In genomic region chr17:46838396-46838920, GRCm38 (mm10) we compare ENCODE assay signal across 24 mouse cellular contexts. TPM values are rescaled to one million over a fixed set of nuclear protein-coding genes. Genes with fewer than 3 reads are reported as not detected.
DNase-seq lines count a peak whose midpoint lies in the region; ATAC-seq and TF ChIP-seq lines count a peak whose summit lies in the region.
"Had no signal": no experiment of that assay in that cellular context is flagged by ENCODE, and none has a peak within 500 bp of the region (broad histone marks: within the 10 kb centered on the region; RNA-seq: fewer than 3 reads in every experiment).

No protein-coding gene starts in this region.

- H3K36me3 ChIP-seq in liver, embryonic 13.5 days: 0 out of 2 replicates have a peak, but pooled peaks cover 4% of the 10 kb centered on the region
- peaks cover 3% of the 10 kb centered on the region; the same call in 1 of the 2 replicates for H3K36me3 ChIP-seq in liver, embryonic 11.5 days (ENCODE audit: control insufficient read depth, insufficient read depth, low read length)
- H3K36me3 ChIP-seq in MEL (ENCODE audit: control insufficient read depth in 1 of 2, insufficient read depth in 2 of 2, low read length in 2 of 2): peaks cover 0 to 6% of the 10 kb centered on the region in 2 experiments; a peak in 2 of 4 replicates
- no peaks in the 10 kb centered on the region; the same call in none of the 2 replicates for H3K36me3 ChIP-seq in splenic B cell, adult 2 months (ENCODE audit: control insufficient read depth, insufficient read depth, low read length, poor library complexity, severe bottlenecking)
- H3K36me3 ChIP-seq: hindbrain, embryonic 10.5 days had no signal

- no peak overlapping the region for H3K4me3 ChIP-seq in liver, embryonic 13.5 days (replicated peaks)
- H3K4me3 ChIP-seq in liver, embryonic 11.5 days (ENCODE audit: low read depth, low read length): no peak overlapping the region
- H3K4me3 ChIP-seq in MEL (ENCODE audit: control insufficient read depth in 1 of 2, insufficient read depth in 1 of 2, low read depth in 2 of 2, low read length in 2 of 2): no peak overlapping the region
- H3K4me3 ChIP-seq: forebrain, embryonic 13.5 days; hindbrain, embryonic 10.5 days had no signal

- H3K27ac ChIP-seq in liver, embryonic 13.5 days: no peak overlapping the region
- no peak overlapping the region for H3K27ac ChIP-seq in liver, embryonic 11.5 days (ENCODE audit: low read depth, low read length)
- H3K27ac ChIP-seq in MEL (ENCODE audit: control insufficient read depth, low read depth, low read length): no peak overlapping the region
- H3K27ac ChIP-seq: forebrain, embryonic 13.5 days; hindbrain, embryonic 10.5 days had no signal

- H3K79me2 ChIP-seq in MEL (ENCODE audit: control insufficient read depth, insufficient read depth, low read length, poor library complexity): no peaks in the 10 kb centered on the region

- H3K4me2 ChIP-seq in liver, embryonic 13.5 days: no peak overlapping the region
- H3K4me2 ChIP-seq in liver, embryonic 11.5 days: no peak overlapping the region
- H3K4me2 ChIP-seq: forebrain, embryonic 13.5 days had no signal

- no peak for DNase-seq in liver, embryonic 13.5 days
- no peak for DNase-seq in liver, embryonic 11.5 days (ENCODE audit: low spot score)
- peak; percentile 23 to 24 for DNase-seq in B cell, adult 2 months
- DNase-seq in MEL (ENCODE audit: low read depth, low spot score): peak; percentile 51
- DNase-seq in splenic B cell, adult 2 months (ENCODE audit: low read depth, low spot score): peak; percentile 43
- DNase-seq in heart, adult 18-20 months: no peak
- DNase-seq: adrenal gland, postnatal 14 days; cerebellum, adult 11 months; cerebellum, postnatal 14 days; gastrocnemius, postnatal 10 days; heart, postnatal 14 days; kidney, adult 8-10 months; kidney, postnatal 4 days; left cerebral cortex, postnatal 4 days; lung, adult 18-20 months; lung, postnatal 4 days; right cerebral cortex, postnatal 25 days; thymus, adult 2 months; thymus, postnatal 4 days had no signal

- peak; percentile 20 to 25; a peak in 1 of 4 replicates for TF ChIP-seq EP300 in MEL (IDR thresholded peaks at IDR 0.05; ENCODE audit: low read depth in 1 of 2, low read length in 2 of 2)

- no peak for TF ChIP-seq CTCF in MEL (IDR thresholded peaks at IDR 0.05 in 2 of 3, conservative IDR thresholded peaks at IDR 0.05 in 1 of 3; ENCODE audit: control insufficient read depth in 1 of 3, insufficient read depth in 1 of 3, low read depth in 2 of 3, low read length in 3 of 3, poor library complexity in 1 of 3, severe bottlenecking in 1 of 3)

- no peaks in the 10 kb centered on the region for H3K9me3 ChIP-seq in liver, embryonic 13.5 days (replicated peaks)
- H3K9me3 ChIP-seq in liver, embryonic 11.5 days (ENCODE audit: control insufficient read depth, low read length): no peaks in the 10 kb centered on the region
- no peaks in the 10 kb centered on the region for H3K9me3 ChIP-seq in MEL (replicated peaks; ENCODE audit: insufficient read depth, low read length)
- H3K9me3 ChIP-seq: forebrain, embryonic 13.5 days; hindbrain, embryonic 10.5 days had no signal

- ATAC-seq in liver, embryonic 13.5 days (ENCODE audit: low read depth): peak; percentile 68
- no peak for ATAC-seq in liver, embryonic 11.5 days (replicated peaks; ENCODE audit: low FRiP score)
- ATAC-seq: forebrain, embryonic 13.5 days; hindbrain, embryonic 16.5 days; lung, postnatal 0 days; midbrain, embryonic 16.5 days had no signal

- 61% methylated on average over 7 of the region's 7 CpGs for WGBS in liver, embryonic 13.5 days (ENCODE audit: insufficient replicate concordance)
- 79% methylated on average over 7 of the region's 7 CpGs for WGBS in liver, embryonic 11.5 days

- TF ChIP-seq POLR2A in MEL (IDR thresholded peaks at IDR 0.05; ENCODE audit: control insufficient read depth in 1 of 2, insufficient read depth in 1 of 2, low read depth in 1 of 2, low read length in 2 of 2, poor library complexity in 1 of 2): no peak

- H3K27me3 ChIP-seq in liver, embryonic 13.5 days: no peaks in the 10 kb centered on the region
- H3K27me3 ChIP-seq in liver, embryonic 11.5 days (replicated peaks; ENCODE audit: control insufficient read depth, insufficient read depth, low read length): no peaks in the 10 kb centered on the region
- no peaks in the 10 kb centered on the region for H3K27me3 ChIP-seq in MEL (ENCODE audit: control insufficient read depth in 1 of 2, insufficient read depth in 2 of 2, low read length in 2 of 2)
- no peaks in the 10 kb centered on the region for H3K27me3 ChIP-seq in splenic B cell, adult 2 months (ENCODE audit: control insufficient read depth, insufficient read depth, low read length, poor library complexity, severe bottlenecking)
- H3K27me3 ChIP-seq: forebrain, embryonic 13.5 days had no signal

- peaks cover 27% of the 10 kb centered on the region for H3K4me1 ChIP-seq in liver, embryonic 13.5 days (replicated peaks)
- H3K4me1 ChIP-seq in liver, embryonic 11.5 days (replicated peaks; ENCODE audit: control insufficient read depth, insufficient read depth, low read length): peaks cover 6% of the 10 kb centered on the region; the same call in 1 of the 2 replicates
- peaks cover 0 to 8% of the 10 kb centered on the region in 2 experiments; a peak in 2 of 4 replicates for H3K4me1 ChIP-seq in MEL (ENCODE audit: control insufficient read depth in 1 of 2, insufficient read depth in 2 of 2, low read length in 2 of 2)

- 0 out of 2 replicates have a peak overlapping the region, but pooled peaks have one; percentile 15 for H3K9ac ChIP-seq in liver, embryonic 13.5 days
- no peak overlapping the region for H3K9ac ChIP-seq in liver, embryonic 11.5 days (ENCODE audit: low read depth, low read length)
- H3K9ac ChIP-seq in MEL (ENCODE audit: control insufficient read depth, low read depth, low read length, poor library complexity, severe bottlenecking): no peak overlapping the region
- H3K9ac ChIP-seq: forebrain, embryonic 13.5 days had no signal

- TF ChIP-seq RAD21 in MEL (IDR thresholded peaks at IDR 0.05; ENCODE audit: low read depth, low read length): no peak

TF ChIP-seq in MEL, 35 proteins besides CTCF, POLR2A, EP300 and RAD21:
- TF ChIP-seq KAT2A (conservative IDR thresholded peaks at IDR 0.05; ENCODE audit: low read depth, low read length) (no peak), ZMIZ1 (IDR thresholded peaks at IDR 0.05; ENCODE audit: low read depth, low read length) (no peak), CHD1 (IDR thresholded peaks at IDR 0.05; ENCODE audit: low read depth, low read length) (no peak), TCF12 (IDR thresholded peaks at IDR 0.05; ENCODE audit: low read depth, low read length) (no peak), HCFC1 (IDR thresholded peaks at IDR 0.05; ENCODE audit: low read depth, low read length) (no peak), SMC3 (IDR thresholded peaks at IDR 0.05; ENCODE audit: low read depth, low read length) (no peak), UBTF (IDR thresholded peaks at IDR 0.05; ENCODE audit: borderline replicate concordance, insufficient read depth, low read depth, low read length) (no peak), MXI1 (IDR thresholded peaks at IDR 0.05; ENCODE audit: low read depth, low read length) (no peak)

RNA-seq across cellular contexts. Expression of gene Bicral, which starts 19.8 kb away (rescaled TPM):
- polyA plus RNA-seq in liver, embryonic 13.5 days (2015; fragmentation: Nextera tagmentation; extraction: Ambion mirVana): 2.6 and 3.6 TPM in 2 replicates
- 6.3 and 7.4 TPM in 2 replicates for polyA plus RNA-seq in liver, embryonic 11.5 days (2014; fragmentation: Nextera tagmentation; extraction: Ambion mirVana)
- 3.7 and 5.8 TPM in 2 replicates for total RNA-seq in MEL (2012; rRNA removed)
- polyA plus RNA-seq in MEL (2012; ENCODE audit: insufficient read depth in 1 of 2, insufficient read length in 2 of 2, low read depth in 1 of 2, low replicate concordance in 2 of 2, missing spikeins in 1 of 2): 1 to 10 TPM in 1 of 2 experiments, not detected in 1; 6.9 TPM
- 10 to 100 TPM in 1 of 2 experiments, 1 to 10 TPM in 1; 7.5 to 13.0 TPM for total RNA-seq in heart, adult 18-20 months (2021)

RNA-seq across cellular contexts. Expression of gene Tbcc, which starts 52.0 kb away (rescaled TPM):
- 22.4 and 24.9 TPM in 2 replicates for polyA plus RNA-seq in liver, embryonic 13.5 days (2015; fragmentation: Nextera tagmentation; extraction: Ambion mirVana)
- 43.5 and 43.7 TPM in 2 replicates for polyA plus RNA-seq in liver, embryonic 11.5 days (2014; fragmentation: Nextera tagmentation; extraction: Ambion mirVana)
- total RNA-seq in MEL (2012; rRNA removed): 23.6 and 31.8 TPM in 2 replicates
- polyA plus RNA-seq in MEL (2012; ENCODE audit: insufficient read depth in 1 of 2, insufficient read length in 2 of 2, low read depth in 1 of 2, low replicate concordance in 2 of 2, missing spikeins in 1 of 2): 10 to 100 TPM in 1 of 2 experiments, not detected in 1; 19.3 TPM
- total RNA-seq in heart, adult 18-20 months (2021): 10 to 100 TPM; 16.0 to 16.6 TPM

RNA-seq across cellular contexts. Expression of gene Rpl7l1, which starts 56.0 kb away (rescaled TPM):
- 108 and 131 TPM in 2 replicates for polyA plus RNA-seq in liver, embryonic 13.5 days (2015; fragmentation: Nextera tagmentation; extraction: Ambion mirVana)
- polyA plus RNA-seq in liver, embryonic 11.5 days (2014; fragmentation: Nextera tagmentation; extraction: Ambion mirVana): 195 and 201 TPM in 2 replicates
- total RNA-seq in MEL (2012; rRNA removed): 152 and 166 TPM in 2 replicates
- polyA plus RNA-seq in MEL (2012; ENCODE audit: insufficient read depth in 1 of 2, insufficient read length in 2 of 2, low read depth in 1 of 2, low replicate concordance in 2 of 2, missing spikeins in 1 of 2): 100 to 1,000 TPM; 174 to 342 TPM
- total RNA-seq in heart, adult 18-20 months (2021): 10 to 100 TPM; 59.8 to 61.8 TPM

Comparison
In these comparisons a context has a peak if more than half of its experiments do, and no peak if none do; other contexts are left out.
1. DNase-seq: peak in B cell, adult 2 months (2 of 2), MEL (single experiment) and splenic B cell, adult 2 months (single experiment); none in liver, embryonic 13.5 days (single experiment), liver, embryonic 11.5 days (single experiment) and heart, adult 18-20 months (0 of 2).